Mouse (Mus musculus) liver, adult 2 months (tissue): ENCODE data around the gene Kpna4.

Experiments used
- CTCF ChIP-seq: fragments of 200-500 bp; IDR thresholded peaks from 2 replicates; pipeline ENCODE4 v1.5.1; 2011; ENCODE audit warnings: low read depth, low read length, control low read depth
- POLR2A ChIP-seq: fragments of 200-500 bp; IDR thresholded peaks from 2 replicates; pipeline ENCODE4 v1.6.1; 2011; ENCODE audit warnings: low read length, control low read depth; ENCODE audit not compliant: insufficient read depth; ENCODE audit errors: extremely low read depth

DNA sequence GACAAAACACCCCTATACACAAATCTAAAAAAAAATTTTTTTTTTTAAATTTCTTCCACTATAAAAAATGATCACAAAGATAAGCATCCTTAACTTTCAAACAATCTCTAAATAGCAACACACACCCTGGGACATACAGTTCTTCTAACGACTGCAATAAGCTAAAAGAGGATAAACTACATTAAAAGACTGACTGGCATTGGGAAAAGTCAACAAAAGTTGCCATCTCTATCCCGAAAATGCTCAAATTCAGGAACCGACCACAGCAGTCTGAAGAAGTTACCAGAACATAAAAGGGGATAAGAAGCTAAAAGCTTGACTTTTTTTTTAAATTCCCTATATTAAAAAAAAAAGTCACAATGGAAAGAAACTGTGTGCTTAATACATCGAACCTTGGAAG, 1.5 kb downstream of the Kpna4 start:
- TF ChIP-seq CTCF (no peak), POLR2A (no peak)
